Mouse (Mus musculus) retina, postnatal 7 days (tissue): Measurements from ENCODE around the gene Smim27.

ENCODE experiments used
- DNase-seq: peaks from one replicate; pipeline ENCODE4 v3.0.0-alpha.2; 2012; ENCODE audit warnings: low read depth, low spot score

Smim27 gene

GRCm38 (mm10) chr4:40269430-40270032 is at the start of gene Smim27, which contains the start of gene Topors:
Smim27 (plus strand) TSS chr4:40269579.
Topors (minus strand) TSS chr4:40269850.
- DNase-seq, result peak; percentile 83

DNA sequence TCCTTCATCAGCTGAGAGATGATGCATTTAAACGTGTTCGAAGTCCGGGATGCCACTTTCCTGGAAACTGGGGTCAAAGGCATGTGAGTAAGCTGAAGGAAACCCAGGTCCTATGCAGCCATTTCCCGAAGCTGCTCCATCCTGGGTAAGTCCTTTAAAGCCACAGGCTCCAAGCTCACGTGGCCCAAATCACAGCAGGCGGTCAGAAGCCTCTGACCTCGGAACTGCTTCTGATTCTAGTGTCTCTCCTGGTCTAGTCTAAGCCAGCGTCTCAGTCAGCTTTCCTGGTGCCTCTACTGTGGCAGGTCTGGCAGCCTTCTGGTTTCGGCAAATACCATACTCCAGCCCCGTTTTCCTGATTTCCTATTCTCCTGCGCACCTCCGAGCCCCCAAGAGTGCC is 48.9 kb upstream of the Smim27 start:
- no peak for DNase-seq

- no peak for DNase-seq
Observed at GRCm38 (mm10) chr4:40221004-40221760, 48.2 kb upstream of the Smim27 start.

- DNase-seq, result no peak
Observed at GRCm38 (mm10) chr4:40221876-40222585, 47.3 kb upstream of the Smim27 start.

- DNase-seq, result no peak
Observed at GRCm38 (mm10) chr4:40226095-40226494, 43.3 kb upstream of the Smim27 start.

DNA sequence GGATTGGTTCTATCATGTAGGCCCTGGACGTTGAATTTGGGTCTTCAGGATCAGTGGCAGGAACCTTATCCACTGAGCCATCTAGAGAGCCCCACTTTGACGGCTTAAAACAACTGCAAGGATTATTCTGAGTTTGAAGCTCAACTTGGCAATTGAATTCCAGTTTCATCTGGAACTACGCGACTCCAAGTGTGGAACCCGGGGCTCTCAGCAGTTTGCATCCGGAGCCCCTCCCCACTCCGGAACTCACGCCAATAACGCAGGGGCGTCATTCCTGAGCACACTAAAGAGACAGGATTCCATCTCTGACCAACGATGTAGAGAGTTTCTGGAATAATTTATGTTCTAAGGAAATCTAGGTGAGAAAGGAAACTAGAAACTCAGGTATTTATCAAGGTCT is 42.2 kb upstream of the Smim27 start:
- DNase-seq, result no peak

DNA sequence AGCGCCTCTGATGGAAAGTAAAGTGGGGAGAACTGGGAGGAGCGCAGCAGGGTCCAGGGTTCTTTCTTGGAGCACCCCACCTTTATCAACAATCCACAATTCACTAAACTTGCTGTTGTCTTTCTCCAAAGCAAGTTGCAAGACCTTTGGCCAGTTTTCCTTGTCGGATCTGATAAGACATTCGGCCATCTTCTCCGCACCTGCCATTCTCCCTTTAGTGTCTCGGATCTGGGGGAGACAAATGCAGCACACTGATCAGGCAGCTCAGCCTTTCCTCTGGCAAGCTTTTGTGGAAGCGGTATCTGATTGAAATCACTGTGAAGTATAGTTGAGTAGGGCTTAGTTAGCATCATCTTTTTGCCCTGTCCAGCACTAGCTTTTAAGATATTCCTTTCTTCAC is 41.5 kb upstream of the Smim27 start:
- no peak for DNase-seq

GRCm38 (mm10) chr4:40229723-40230122 is 39.7 kb upstream of the Smim27 start:
- DNase-seq, result no peak

DNA sequence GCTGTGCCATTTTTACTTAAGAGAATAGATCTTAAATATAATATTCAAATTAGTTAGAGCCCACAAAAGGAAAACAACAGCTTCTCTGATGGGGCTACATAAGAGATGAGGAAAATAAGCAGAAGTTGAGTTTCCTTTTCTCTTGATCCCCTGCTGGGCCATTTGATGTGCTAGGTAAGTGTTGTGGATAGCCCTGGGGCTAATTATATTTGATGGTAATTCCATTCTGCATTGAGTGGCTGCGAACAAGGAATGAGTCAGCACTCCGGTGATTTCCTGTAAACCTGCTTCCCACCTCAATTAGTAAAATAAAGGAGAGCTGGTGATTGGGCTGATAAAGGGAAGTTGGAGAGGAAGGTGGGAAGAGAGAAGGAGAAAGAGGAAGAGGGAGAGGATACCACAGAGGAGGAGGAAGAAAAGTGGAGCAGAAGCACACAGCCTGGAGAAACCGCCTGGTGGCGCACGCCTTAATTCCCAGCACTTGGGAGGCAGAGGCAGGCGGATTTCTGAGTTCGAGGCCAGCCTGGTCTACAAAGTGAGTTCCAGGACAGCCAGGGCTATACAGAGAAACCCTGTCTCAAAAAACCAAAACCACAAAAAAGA is 36.2 kb upstream of the Smim27 start:
- no peak for DNase-seq

DNA sequence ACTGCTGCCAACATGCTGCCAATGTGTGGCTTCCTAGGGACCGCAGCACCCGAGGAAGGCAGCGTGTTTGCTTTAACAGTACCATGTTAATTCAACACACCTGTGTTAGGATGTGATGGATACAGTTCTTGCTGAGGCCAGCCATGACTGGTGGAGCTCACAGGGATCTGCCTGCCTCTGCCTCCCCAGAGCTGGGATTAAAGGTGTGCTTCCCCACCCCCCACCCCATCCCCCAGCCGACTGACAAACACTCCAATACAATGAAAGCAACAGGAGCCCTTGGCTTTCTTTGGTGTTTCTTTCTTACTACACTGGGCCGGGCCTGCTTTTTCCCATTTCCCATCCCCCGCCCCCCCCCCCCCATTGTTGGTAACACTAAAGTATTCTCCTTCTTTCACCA is 35.1 kb upstream of the Smim27 start:
- DNase-seq, result no peak

DNA sequence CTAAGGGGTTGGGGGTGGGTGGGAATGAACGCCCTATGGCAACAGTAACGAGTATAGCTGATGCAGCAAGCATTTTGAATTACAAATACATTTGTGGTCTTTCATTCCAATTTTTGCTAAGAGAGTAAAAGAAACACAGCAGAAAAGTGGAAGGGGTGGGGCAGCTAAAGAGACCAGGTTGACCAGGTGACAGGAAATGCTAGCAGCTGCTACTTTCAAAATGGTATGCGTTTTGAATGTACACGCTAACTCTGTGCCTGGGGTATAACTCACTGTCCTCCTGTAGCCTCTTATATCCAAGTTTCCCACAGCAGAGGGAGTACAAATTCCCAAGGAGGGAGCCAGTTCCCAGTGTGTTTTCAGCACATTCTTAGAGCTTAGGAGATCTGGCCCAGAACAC is 32.5 kb upstream of the Smim27 start:
- DNase-seq, result no peak

- DNase-seq, result no peak
Observed at GRCm38 (mm10) chr4:40238483-40239408, 30.6 kb upstream of the Smim27 start.

GRCm38 (mm10) chr4:40239409-40240271 is 29.7 kb upstream of the Smim27 start, which contains the start of gene Ddx58:
Ddx58 (minus strand) TSS chr4:40239828.
- no peak for DNase-seq

DNA sequence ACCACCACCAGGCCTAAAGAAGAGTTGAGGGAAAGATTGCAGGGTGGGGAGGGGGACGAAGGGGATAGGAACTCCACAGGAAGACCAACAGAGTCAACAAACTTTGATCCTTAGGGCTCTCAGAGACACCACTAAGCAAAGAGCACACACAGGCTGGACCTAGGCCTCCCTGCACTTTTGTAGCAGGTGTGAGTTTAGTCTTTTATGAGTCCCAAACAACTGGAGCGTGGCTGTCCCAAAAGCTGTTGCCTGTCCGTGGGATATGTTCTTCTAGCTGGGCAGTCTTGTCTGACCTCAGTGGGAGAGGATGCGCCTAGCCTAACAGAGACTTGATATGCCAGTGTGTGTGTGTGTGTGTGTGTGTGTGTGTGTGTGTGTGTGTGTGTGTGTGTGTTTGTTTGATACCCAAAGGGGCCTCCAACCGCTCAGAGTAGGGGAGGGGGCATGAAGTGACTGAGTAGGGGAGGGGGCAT is 29.1 kb upstream of the Smim27 start:
- DNase-seq, result no peak

DNA sequence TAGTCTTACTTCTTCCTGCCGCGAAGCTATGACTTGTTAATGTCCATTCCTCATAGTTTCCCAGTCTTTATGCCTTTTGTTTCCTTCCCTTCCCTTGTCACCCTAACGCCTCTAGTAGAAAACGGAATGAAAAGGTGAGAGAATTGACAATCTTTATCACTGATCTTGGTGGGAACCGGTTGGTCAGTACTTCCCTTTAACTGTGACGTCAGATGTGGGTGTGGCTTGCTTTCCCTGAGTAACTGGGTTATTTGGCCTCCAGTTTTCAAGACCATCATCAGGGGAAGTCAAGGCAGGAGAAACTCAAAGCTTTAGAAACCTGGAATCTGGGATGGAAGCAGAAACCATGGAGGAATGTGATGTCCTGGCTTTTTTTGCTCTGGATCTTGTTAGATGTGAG is 27.5 kb upstream of the Smim27 start:
- DNase-seq, result no peak

DNA sequence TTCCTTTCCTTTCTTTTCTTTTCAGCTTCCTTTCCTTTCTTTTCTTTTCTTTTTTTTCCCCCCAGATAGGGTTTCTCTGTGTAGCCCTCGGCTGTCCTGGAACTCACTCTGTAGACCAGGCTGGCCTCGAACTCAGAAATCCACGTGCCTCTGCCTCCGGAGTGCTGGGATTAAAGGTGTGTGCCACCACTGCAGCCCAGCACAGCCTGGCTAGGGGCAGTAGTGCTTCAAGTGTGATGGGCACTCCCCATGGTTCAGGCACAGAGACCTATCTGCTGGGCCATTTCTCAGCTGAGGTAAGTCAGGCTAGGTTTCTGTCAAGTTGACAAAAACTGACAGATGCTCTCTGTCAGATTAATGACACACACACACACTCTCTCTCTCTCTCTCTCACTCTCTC is 26.4 kb upstream of the Smim27 start:
- DNase-seq, result no peak

GRCm38 (mm10) chr4:40244035-40244434 is 25.3 kb upstream of the Smim27 start:
- DNase-seq, result no peak

GRCm38 (mm10) chr4:40250984-40251383 is 18.4 kb upstream of the Smim27 start:
- no peak for DNase-seq

GRCm38 (mm10) chr4:40253766-40254165 is 15.6 kb upstream of the Smim27 start:
- DNase-seq, result no peak
